Mouse (Mus musculus) liver, embryonic 11.5 days (tissue): ENCODE results near the gene Tsga10. TPM values are rescaled to one million over a fixed set of nuclear protein-coding genes. Genes with fewer than 3 reads are reported as not detected.

Experiments used
- ATAC-seq: fragments of 200-750 bp; cut with Nextera tagmentation; replicated peaks from 2 replicates; pipeline ENCODE4 v1.8.0; 2017; ENCODE audit warnings: moderate number of reproducible peaks, mild to moderate bottlenecking, moderate TSS enrichment, moderate library complexity; ENCODE audit not compliant: low FRiP score
- DNase-seq: peaks from one replicate; pipeline ENCODE4 v3.0.0-alpha.2; 2017; ENCODE audit warnings: low spot score
- H3K27ac ChIP-seq: fragments of 300-500 bp; sonication (generic); 2 replicates; pipeline ENCODE4 v1.5.1; 2014; ENCODE audit warnings: mild to moderate bottlenecking, low read depth, low read length, control low read depth
- H3K27me3 ChIP-seq: fragments of 300-500 bp; sonication (generic); replicated peaks from 2 replicates; pipeline ENCODE4 v1.6.1; 2014; ENCODE audit warnings: low read length, mixed read lengths; ENCODE audit not compliant: control insufficient read depth, insufficient read depth
- H3K36me3 ChIP-seq: fragments of 300-500 bp; sonication (generic); 2 replicates; pipeline ENCODE4 v1.6.1; 2014; ENCODE audit warnings: mild to moderate bottlenecking, low read length, moderate library complexity, mixed read lengths; ENCODE audit not compliant: control insufficient read depth, insufficient read depth
- H3K4me1 ChIP-seq: fragments of 300-500 bp; sonication (generic); replicated peaks from 2 replicates; pipeline ENCODE4 v1.6.1; 2014; ENCODE audit warnings: low read length, mixed read lengths; ENCODE audit not compliant: control insufficient read depth, insufficient read depth
- H3K4me2 ChIP-seq: fragments of 300-500 bp; sonication (generic); 2 replicates; pipeline ENCODE4 v1.6.1; 2014; ENCODE audit warnings: mild to moderate bottlenecking, control low read depth, moderate library complexity
- H3K4me3 ChIP-seq: fragments of 300-500 bp; sonication (generic); 2 replicates; pipeline ENCODE4 v1.5.1; 2014; ENCODE audit warnings: low read depth, low read length, control low read depth
- H3K9ac ChIP-seq: fragments of 300-500 bp; sonication (generic); 2 replicates; pipeline ENCODE4 v1.6.1; 2014; ENCODE audit warnings: low read depth, low read length, control low read depth
- H3K9me3 ChIP-seq: fragments of 300-500 bp; sonication (generic); 2 replicates; pipeline ENCODE4 v1.6.1; 2016; ENCODE audit warnings: low read length, inconsistent platforms, mixed read lengths; ENCODE audit not compliant: control insufficient read depth
- WGBS: fragments of 180-500 bp; shearing (Covaris S2); extraction: QIAGEN DNeasy Blood & Tissue Kit; methylation state at CpG from one replicate; pipeline ENCODE4 v1.1.7; 2014; 5-methylcytosine and 5-hydroxymethylcytosine counted together
- polyA plus RNA-seq: library from polyadenylated mRNA; unstranded; fragments of >200 nt; fragmentation: Nextera tagmentation; extraction: Ambion mirVana; gene quantifications from 2 replicates; pipeline ENCODE4 v1.2.1, GENCODE M21; 2014

Gene Tsga10
- polyA plus RNA-seq, 1 experiment from 2014 or later, result 2.9 TPM

DNA sequence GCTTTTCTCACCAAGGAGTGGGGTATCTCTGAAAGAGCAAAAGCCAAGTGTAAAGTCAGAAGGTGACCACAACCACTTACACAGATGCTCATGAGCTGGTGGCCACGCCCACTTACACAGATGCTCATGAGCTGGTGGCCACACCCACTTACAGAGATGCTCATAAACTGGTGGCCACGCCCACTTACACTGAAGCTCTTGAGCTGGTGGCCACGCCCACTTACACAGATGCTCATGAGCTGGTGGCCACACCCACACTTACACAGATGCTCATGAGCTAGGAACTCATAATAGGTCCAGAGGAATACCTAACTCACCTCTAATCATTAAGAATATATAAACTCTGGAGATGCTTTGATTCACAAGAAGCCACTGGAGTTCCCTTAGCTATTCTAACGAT, 18.2 kb upstream of the Tsga10 start:
- H3K36me3 ChIP-seq, result peaks cover 15% of the 10 kb centered on the region
- no peak overlapping the region for H3K9ac ChIP-seq
- no peaks in the 10 kb centered on the region for H3K9me3 ChIP-seq
- H3K4me3 ChIP-seq, result no peak overlapping the region
- H3K27me3 ChIP-seq, result no peaks in the 10 kb centered on the region
- H3K4me1 ChIP-seq, result 0 out of 2 replicates have a peak, but pooled peaks cover 5% of the 10 kb centered on the region
- H3K27ac ChIP-seq, result no peak overlapping the region
- ATAC-seq, result peak; percentile 59; the same call in 1 of the 2 replicates
- DNase-seq, result no peak
- H3K4me2 ChIP-seq, result no peak overlapping the region
- WGBS, result 68% methylated on average over 4 of the region's 4 CpGs

DNA sequence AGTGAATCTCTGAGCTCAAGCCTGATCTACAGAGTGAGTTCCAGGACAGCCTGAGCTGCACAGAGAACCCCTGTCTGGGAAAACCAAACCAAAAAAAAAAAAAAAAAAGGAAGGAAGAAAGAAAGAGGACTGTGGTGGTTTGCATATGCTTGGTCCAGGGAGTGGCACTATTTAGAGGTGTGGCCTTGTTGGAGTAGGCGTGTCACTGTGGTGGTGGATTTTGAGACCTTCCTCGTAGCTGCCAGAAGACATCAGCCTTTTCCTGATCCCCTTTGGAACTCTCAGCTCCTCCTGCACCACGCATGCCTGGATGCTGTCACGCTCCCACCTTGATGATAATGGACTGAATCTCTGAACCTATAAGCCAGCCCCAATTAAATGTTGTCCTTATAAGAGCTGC, 17.2 kb upstream of the Tsga10 start:
- no peak overlapping the region for H3K4me2 ChIP-seq
- no peak overlapping the region for H3K4me3 ChIP-seq
- H3K36me3 ChIP-seq, result peaks cover 20% of the 10 kb centered on the region
- ATAC-seq (no peak), DNase-seq (no peak)
- no peaks in the 10 kb centered on the region for H3K9me3 ChIP-seq
- no peak overlapping the region for H3K9ac ChIP-seq
- no peaks in the 10 kb centered on the region for H3K27me3 ChIP-seq
- 92% methylated on average over 4 of the region's 4 CpGs for WGBS
- no peaks in the 10 kb centered on the region for H3K4me1 ChIP-seq
- no peak overlapping the region for H3K27ac ChIP-seq

DNA sequence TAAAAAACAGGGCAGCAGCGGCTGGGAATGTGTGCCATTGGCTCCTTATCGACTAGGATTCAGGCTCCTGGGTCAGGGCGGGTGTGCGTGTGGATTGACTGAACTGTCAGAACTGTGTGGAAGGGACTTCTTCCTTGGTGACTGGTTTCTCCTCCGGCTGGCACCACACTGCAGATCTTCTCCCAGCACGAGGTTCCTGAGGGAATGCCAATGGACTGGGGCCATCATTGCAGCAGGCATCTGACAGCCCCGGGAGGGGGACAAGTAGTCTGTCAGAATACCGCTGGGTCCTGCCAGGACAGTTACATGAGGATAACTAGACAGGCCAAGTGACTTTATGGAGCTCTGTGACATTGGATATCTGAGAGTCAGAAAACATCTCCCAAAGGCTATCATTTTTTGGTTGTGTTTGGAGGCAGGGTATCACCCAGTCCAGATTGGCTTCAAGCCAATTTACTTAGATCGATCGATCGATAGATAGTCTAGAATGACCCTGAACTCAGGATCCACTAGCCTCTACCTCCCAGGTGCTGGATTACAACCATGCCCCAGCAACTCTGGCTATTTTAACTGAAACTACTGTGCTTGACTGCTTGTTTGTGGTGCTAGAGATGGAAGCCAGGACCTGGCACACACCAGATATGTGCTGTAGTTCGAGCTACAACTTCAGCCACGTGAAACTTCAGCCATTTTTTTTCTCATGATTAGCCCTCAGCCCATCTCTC, 11.7 kb upstream of the Tsga10 start:
- ATAC-seq, result no peak
- Histone ChIP-seq H3K9me3 (peaks cover 8% of the 10 kb centered on the region; the same call in 1 of the 2 replicates), H3K36me3 (peaks cover 34% of the 10 kb centered on the region), H3K9ac (no peak overlapping the region), H3K27me3 (no peaks in the 10 kb centered on the region), H3K4me3 (no peak overlapping the region), H3K4me1 (no peaks in the 10 kb centered on the region; the same call in 1 of the 2 replicates), H3K4me2 (no peak overlapping the region), H3K27ac (no peak overlapping the region)
- 93% methylated on average over 13 of the region's 13 CpGs for WGBS
- no peak for DNase-seq

GRCm38 (mm10) chr1:37873157-37873556, 6.9 kb upstream of the Tsga10 start:
- H3K9me3 ChIP-seq, result peaks cover 8% of the 10 kb centered on the region; the same call in 1 of the 2 replicates
- H3K4me3 ChIP-seq, result peak overlapping the region; percentile 55
- H3K27me3 ChIP-seq, result 0 out of 2 replicates have a peak, but pooled peaks cover 2% of the 10 kb centered on the region
- H3K27ac ChIP-seq, result no peak overlapping the region
- DNase-seq, result no peak
- H3K9ac ChIP-seq, result peak overlapping the region; percentile 72; the same call in 1 of the 2 replicates
- WGBS, result 75% methylated on average over 4 of the region's 4 CpGs
- peaks cover 4% of the 10 kb centered on the region; the same call in 1 of the 2 replicates for H3K4me1 ChIP-seq
- peaks cover 26% of the 10 kb centered on the region for H3K36me3 ChIP-seq
- no peak for ATAC-seq
- peak overlapping the region; percentile 84 for H3K4me2 ChIP-seq

DNA sequence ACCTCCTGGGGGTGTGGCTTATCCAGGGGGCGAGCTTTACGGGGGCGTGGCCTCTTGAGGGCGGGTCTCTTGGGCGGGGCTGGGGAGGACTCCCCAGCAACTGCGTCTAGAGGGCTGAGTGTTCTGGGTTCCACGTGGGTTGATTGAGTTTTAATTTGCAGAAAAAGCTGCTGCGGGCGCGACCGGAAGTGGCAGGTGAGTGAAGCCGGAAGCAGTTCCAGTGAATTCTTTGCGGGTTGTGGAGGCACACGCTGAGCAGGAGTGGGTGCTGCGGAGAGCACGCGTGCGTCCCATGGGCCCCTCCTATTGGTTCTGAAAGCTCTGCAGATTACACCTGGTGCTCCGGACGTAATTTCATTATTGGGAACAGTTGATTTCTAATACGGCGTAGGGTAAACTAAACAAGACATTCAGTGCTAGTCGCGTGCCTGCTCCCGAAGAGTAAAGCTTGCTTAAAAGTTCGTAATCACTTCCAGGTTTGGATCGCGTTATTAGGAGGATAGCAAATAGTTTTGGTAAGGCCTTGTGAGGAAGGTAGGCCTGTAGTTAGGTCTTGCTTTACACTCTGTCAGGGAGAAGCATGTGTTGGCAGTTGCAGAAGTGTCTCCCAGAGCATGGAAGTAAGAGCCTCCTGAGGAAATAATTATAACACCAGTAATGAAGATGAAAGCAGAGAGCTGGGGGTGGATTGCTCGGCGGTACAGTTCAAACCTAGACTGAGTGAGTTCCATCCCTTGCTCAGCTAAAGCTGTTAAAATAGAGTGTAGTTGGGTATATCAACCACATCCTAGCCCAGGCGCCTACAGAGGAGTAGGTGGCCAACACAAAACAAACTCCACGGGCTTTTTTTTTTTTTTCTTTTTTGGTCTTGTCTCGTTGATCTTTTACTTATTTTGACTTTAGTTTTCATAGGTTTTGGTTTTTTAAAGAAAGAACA, 6.2 kb upstream of the Tsga10 start:
- H3K27me3 ChIP-seq, result 0 out of 2 replicates have a peak, but pooled peaks cover 2% of the 10 kb centered on the region
- peak overlapping the region; percentile 72 for H3K9ac ChIP-seq
- 4% methylated on average over 33 of the region's 33 CpGs for WGBS
- H3K36me3 ChIP-seq, result peaks cover 19% of the 10 kb centered on the region
- peaks cover 8% of the 10 kb centered on the region; the same call in 1 of the 2 replicates for H3K9me3 ChIP-seq
- peaks cover 4% of the 10 kb centered on the region; the same call in 1 of the 2 replicates for H3K4me1 ChIP-seq
- ATAC-seq (peak; percentile 89), DNase-seq (peak; percentile 81)
- H3K4me3 ChIP-seq, result peak overlapping the region; percentile 55
- H3K27ac ChIP-seq, result peak overlapping the region; percentile 67
- peak overlapping the region; percentile 84 for H3K4me2 ChIP-seq

DNA sequence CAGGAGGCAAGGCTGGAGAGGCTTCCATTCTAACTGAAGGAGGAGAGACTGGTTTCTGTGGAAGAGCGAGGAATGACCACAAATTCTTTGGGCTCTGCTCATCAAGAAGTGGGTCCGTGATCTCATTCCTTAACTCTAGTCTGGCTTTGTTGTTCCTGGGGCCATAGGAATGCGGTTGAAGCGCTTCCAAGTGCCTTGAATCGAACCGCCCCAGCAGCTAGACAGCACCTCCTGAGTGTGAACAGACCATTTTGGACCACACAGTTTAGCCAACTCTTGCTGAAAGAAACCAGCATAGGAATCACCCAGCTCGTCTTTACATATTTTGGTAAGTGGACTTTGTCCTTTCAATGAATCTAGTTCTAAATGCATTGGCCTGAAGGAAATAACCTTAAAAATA, 5.5 kb upstream of the Tsga10 start, which contains the start of gene Lipt1:
Lipt1 (plus strand) TSS at position 35 of the 400 bp plus-strand sequence.
- Histone ChIP-seq H3K27me3 (0 out of 2 replicates have a peak, but pooled peaks cover 2% of the 10 kb centered on the region), H3K36me3 (peaks cover 16% of the 10 kb centered on the region), H3K9me3 (peaks cover 8% of the 10 kb centered on the region; the same call in 1 of the 2 replicates), H3K27ac (peak within 1 kb of the TSS; percentile 67), H3K4me1 (peaks cover 4% of the 10 kb centered on the region; the same call in 1 of the 2 replicates), H3K4me3 (peak within 1 kb of the TSS; percentile 55), H3K4me2 (peak within 1 kb of the TSS; percentile 84), H3K9ac (peak within 1 kb of the TSS; percentile 72)
- ATAC-seq (peak; percentile 54; the same call in 1 of the 2 replicates), DNase-seq (no peak)
- WGBS, result 16% methylated on average over 7 of the region's 7 CpGs

DNA sequence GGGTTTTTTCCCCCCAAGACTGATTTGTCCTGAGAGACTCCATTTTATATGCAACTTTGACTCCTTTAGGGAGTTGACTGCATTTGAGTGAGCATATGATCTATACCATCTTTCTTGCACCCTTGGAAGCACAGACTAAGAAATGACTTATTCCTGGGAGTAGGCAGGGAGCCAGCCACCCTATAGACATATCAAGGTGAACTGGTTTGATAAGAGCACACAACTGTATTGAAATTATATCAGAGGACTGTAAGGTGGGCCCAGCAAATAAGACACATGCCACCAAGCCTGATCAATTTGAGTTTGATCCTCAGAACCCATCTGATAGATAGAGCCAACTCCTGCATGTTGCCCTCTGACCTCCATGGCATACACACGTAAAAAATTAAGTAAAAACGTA, 3.1 kb upstream of the Tsga10 start:
- Histone ChIP-seq H3K9ac (no peak overlapping the region; the same call in 1 of the 2 replicates), H3K27me3 (0 out of 2 replicates have a peak, but pooled peaks cover 2% of the 10 kb centered on the region), H3K4me2 (no peak overlapping the region), H3K36me3 (no peaks in the 10 kb centered on the region), H3K4me3 (no peak overlapping the region), H3K9me3 (no peaks in the 10 kb centered on the region), H3K4me1 (peaks cover 4% of the 10 kb centered on the region; the same call in 1 of the 2 replicates), H3K27ac (no peak overlapping the region)
- no peak for DNase-seq
- no peak for ATAC-seq
- 38% methylated on average over 2 of the region's 2 CpGs for WGBS

GRCm38 (mm10) chr1:37868640-37869039, 2.4 kb upstream of the Tsga10 start:
- Histone ChIP-seq H3K27me3 (0 out of 2 replicates have a peak, but pooled peaks cover 2% of the 10 kb centered on the region), H3K36me3 (no peaks in the 10 kb centered on the region), H3K4me3 (no peak overlapping the region), H3K4me1 (peaks cover 4% of the 10 kb centered on the region; the same call in 1 of the 2 replicates), H3K4me2 (no peak overlapping the region), H3K9ac (no peak overlapping the region), H3K9me3 (no peaks in the 10 kb centered on the region), H3K27ac (no peak overlapping the region)
- ATAC-seq (no peak), DNase-seq (no peak)
- 54% methylated on average over 10 of the region's 10 CpGs for WGBS
